Mouse (Mus musculus): ENCODE results near the gene Rem2. TPM values are rescaled to one million over a fixed set of nuclear protein-coding genes. Genes with fewer than 3 reads are reported as not detected.

Gene Rem2
- not detected for total RNA-seq (2021)
- long read RNA-seq, experiment 1: 0 reads
- long read RNA-seq, experiment 2: 0 reads

DNA sequence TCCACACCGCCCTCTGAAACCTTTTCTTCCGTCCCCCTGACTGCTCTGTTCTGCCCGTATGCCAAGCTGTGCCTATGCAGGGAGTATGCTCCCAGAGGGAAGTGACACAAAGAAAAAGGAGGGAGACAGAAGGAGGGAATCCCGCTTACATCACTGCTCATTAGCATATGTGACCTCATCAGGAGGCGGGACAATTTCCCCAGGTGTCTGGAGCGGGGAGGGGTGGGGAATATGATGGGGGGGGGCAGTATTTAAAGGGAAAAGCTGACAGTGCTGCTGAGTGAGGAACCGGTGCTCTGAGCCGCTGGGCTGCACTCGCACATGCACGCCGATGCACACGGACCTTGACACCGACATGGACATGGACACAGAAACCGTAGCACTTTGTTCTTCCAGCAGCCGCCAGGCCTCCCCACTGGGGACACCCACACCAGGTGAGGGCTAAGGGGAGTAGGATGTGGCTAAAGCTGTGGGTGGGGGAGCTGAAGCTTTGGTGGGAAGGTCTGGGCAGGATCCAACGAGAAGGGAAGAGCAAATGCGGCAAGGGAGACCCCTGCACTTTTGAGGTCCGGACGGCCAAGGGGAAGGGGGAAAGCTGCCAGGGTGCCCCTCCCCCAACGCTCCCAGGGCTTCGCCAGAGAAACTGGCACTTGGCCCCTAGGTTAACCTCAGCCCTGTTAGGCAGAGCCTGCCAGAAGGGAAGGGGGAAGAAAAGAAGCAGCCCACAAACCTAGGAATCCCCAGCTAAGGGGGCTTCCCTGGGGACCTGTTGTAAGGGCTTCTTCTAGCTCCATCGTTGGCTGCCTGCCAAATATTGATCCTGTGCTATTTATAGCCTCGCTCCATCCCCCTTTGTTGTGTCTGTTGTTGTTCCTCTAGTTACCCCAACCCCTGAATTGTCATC lies at the start of gene Rem2:
Gene Rem2, plus strand, starts transcription at position 160 of the 904 bp plus-strand sequence.
- TF ChIP-seq CTCF (IDR thresholded peaks at IDR 0.05): no peak
- Histone ChIP-seq H3K27ac (no peak within 1 kb of the TSS), H3K4me3 (peak within 1 kb of the TSS; percentile 52)
- DNase-seq: peak; percentile 22
- intact Hi-C loops (cut with DNase I): no loop called here

DNA sequence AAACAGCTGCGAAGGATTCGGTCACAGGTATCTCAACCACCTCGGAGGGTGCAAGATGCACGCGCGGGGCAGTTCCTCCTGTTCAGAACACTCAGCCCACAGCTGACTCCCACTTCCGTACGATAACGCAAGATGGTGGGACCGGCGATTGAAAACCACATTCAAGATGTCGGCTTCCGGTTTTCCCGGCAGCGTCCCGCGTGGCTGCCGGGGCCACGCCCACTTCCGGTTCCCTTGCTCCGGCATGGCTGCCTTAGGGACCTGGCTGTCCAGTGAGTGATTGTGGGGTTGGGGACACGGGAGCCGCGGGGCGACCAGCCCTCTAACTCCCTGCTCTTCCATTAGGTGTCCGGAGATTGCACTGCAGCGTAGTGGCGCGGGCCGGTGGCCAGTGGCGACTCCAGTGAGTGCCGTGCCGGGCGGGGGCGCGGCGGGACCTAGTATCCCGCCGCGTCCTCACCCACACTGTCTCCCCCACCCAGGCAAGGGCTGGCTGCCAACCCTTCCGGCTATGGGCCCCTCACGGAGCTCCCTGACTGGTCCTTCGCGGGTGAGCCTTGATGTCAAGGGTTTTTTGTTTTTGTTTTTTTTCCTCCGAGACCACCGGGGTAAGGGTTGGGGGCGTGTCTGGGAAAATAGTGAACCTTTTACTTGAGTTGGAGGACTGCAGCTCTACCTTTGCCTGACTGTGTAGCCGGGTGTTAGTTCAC lies 49.1 kb upstream of the Rem2 start, which contains the start of gene Mrpl52:
Gene Mrpl52, plus strand, starts transcription at position 221 of the 710 bp plus-strand sequence.
- peak within 1 kb of the TSS; percentile 98 for H3K4me3 ChIP-seq
- peak; percentile 95 for DNase-seq
- intact Hi-C loops (cut with DNase I): loop anchor here (5.0 kb wide), 2 partner anchors 65 to 175 kb away; partner anchors contain the start of genes Abhd4, Dad1 and Oxa1l
- no peak for TF ChIP-seq CTCF (IDR thresholded peaks at IDR 0.05)
- H3K27ac ChIP-seq: peak within 1 kb of the TSS; percentile 85

DNA sequence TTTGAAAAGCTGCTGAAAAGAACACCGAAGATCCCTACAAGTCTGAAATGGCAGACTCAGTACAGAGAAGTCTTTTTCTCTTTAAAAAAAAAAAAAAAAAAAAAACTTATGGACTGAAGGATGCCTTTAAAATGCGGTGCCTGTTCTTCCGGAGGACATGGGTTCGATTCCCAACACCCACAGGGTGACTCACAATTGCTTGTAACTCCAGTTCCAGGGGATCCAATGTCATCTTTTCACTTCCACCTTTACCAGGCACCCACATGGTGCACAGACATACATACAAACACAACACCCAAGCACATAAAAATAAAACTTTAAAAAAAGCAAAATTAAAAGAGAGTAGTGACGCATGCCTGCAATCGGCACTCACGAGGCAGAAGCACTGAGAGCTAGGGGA lies 48.2 kb upstream of the Rem2 start:
- DNase-seq: no peak
- intact Hi-C loops (cut with DNase I): loop anchor here (5.0 kb wide), 2 partner anchors 65 to 175 kb away; partner anchors contain the start of genes Abhd4, Dad1 and Oxa1l
- TF ChIP-seq CTCF (IDR thresholded peaks at IDR 0.05): no peak
- H3K4me3 ChIP-seq: peak overlapping the region; percentile 98
- no peak overlapping the region for H3K27ac ChIP-seq

DNA sequence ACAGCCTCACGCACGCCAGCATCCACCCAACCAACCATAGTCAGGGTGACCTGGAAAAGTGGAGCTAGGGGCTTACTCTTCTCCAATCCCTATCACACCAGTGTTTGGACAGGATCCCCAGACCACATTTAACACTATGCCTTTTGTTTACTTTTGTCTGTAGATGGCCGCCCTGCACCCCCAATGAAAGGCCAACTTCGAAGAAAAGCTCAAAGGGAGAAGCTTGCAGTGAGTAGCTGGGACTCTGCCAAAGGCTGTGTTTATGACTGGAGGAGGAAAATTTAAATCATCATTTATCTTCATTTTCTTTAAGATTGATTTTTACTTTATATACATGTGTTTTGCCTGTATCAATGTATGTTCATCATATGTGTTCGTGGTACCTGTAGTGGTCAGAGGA lies 47.5 kb upstream of the Rem2 start:
- intact Hi-C loops (cut with DNase I): loop anchor here (5.0 kb wide), 2 partner anchors 66 to 176 kb away; partner anchors contain the start of genes Abhd4, Dad1 and Oxa1l
- TF ChIP-seq CTCF (IDR thresholded peaks at IDR 0.05): no peak
- no peak for DNase-seq
- Histone ChIP-seq H3K4me3 (no peak overlapping the region), H3K27ac (no peak overlapping the region)

DNA sequence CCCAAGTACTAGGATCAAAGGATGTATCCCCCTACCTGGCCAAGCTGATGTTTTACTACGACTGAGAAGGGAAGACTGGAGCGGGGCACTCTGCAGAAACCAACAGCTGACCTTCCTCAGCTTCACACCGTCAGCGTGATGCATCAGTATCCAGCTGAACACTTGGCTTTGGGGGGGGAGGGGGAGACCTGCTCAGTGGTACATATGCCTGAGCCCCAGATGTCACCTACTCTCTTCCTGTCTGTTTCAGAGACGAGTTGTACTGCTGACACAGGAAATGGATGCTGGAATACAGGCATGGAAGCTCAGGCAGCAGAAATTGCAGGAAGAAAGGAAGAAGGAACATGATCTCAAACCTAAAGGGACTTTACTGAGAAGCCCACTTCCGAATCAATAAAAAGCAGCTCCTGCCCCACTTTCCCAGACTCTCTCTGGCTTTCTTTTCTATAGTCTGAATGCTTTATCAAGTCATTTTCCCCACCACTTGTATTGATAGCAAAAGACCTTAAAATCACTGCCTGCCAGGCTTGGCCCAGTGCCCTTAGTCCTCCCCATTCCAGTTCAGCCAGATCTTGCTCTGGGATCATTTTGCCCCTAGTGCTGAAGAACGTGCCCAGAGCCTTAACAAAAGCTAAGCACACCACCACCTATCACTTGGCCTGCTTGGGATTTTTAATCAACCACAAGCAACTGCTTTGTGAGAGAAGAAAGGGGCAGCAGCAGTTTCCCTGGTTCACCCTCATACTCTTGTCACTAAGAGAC lies 46.4 kb upstream of the Rem2 start:
- intact Hi-C loops (cut with DNase I): loop anchor here (5.0 kb wide), 2 partner anchors 67 to 177 kb away; partner anchors contain the start of genes Abhd4, Dad1 and Oxa1l

DNA sequence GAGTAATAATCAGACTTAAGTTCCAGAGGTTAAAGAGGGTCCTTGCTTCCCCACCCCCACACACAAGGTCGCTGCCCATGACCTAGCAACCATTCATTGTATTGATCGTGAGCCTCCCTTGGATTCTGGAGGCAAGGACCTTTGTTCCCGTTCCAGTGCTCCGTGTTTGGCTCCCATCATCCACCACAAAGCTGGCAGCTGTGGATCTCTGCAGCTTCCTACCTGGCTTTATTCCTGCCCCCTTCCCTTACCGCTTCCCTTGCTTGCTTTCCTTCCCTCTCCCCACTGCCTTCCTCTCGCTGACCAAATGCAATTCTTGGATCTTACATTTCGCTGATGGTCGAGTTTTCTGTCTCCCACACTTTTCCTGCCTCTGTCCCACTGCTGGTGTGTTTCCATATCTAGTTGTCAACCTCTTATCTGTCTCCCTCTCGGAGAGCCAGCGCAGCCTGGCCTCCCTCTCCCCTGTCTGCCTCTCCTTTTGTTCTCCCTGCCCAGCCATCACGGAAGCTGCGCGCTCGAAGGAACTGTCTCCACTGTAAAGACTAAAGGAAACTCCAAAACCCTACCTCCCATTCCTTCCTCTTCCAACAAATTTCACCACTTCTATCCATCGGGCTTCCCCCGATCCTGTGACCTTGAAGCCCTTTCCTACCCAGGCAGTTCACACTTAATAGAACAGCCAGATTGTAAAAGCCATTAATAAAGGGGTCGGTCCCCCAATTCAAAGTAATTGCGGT lies 45.3 kb upstream of the Rem2 start:
- no peak for TF ChIP-seq CTCF (IDR thresholded peaks at IDR 0.05)
- Histone ChIP-seq H3K27ac (peak overlapping the region; percentile 89), H3K4me3 (peak overlapping the region; percentile 88)
- no peak for DNase-seq
- intact Hi-C loops (cut with DNase I): no loop called here

More for the DNA sequence above, 46.4 kb upstream of the Rem2 start:
- H3K27ac ChIP-seq: no peak overlapping the region
- no peak for TF ChIP-seq CTCF (IDR thresholded peaks at IDR 0.05)
- no peak overlapping the region for H3K4me3 ChIP-seq
- no peak for DNase-seq

DNA sequence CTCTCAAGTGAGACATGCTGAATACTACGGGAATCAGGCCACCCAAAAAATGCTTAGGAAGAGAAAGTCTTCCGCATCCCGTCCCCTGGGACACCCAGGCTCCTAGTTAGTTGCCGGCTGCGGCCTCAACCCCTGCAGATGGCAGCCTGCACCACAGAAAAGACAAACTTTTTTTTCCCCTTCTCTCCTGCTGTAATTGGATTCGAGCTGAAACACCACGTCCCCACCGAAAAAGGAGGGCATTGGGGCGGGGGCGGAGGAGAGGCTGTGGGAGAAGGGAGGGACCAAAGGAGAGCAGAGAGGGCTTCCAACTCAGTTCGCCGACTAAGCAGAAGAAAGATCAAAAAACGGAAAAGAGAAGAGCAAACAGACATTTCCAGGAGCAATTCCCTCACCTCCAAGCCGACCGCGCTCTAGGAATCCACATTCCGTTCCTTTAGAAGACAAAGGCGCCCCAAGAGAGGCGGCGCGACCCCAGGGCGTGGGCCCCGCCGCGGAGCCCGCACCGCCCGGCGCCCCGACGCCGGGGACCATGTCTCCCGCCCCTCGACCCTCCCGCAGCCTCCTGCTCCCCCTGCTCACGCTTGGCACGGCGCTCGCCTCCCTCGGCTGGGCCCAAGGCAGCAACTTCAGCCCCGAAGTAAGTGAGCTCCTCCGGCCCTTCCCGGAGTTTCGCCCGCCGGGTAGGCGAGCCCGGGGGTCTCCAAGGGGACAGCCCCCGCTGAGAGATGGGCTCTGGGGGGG lies 44.4 kb upstream of the Rem2 start, which contains the start of gene Mmp14:
Gene Mmp14, plus strand, starts transcription at position 279 of the 744 bp plus-strand sequence.
- Histone ChIP-seq H3K27ac (peak within 1 kb of the TSS; percentile 89), H3K4me3 (peak within 1 kb of the TSS; percentile 88)
- peak; percentile 80 for DNase-seq
- intact Hi-C loops (cut with DNase I): no loop called here
- peak; percentile 50 for TF ChIP-seq CTCF (IDR thresholded peaks at IDR 0.05)

DNA sequence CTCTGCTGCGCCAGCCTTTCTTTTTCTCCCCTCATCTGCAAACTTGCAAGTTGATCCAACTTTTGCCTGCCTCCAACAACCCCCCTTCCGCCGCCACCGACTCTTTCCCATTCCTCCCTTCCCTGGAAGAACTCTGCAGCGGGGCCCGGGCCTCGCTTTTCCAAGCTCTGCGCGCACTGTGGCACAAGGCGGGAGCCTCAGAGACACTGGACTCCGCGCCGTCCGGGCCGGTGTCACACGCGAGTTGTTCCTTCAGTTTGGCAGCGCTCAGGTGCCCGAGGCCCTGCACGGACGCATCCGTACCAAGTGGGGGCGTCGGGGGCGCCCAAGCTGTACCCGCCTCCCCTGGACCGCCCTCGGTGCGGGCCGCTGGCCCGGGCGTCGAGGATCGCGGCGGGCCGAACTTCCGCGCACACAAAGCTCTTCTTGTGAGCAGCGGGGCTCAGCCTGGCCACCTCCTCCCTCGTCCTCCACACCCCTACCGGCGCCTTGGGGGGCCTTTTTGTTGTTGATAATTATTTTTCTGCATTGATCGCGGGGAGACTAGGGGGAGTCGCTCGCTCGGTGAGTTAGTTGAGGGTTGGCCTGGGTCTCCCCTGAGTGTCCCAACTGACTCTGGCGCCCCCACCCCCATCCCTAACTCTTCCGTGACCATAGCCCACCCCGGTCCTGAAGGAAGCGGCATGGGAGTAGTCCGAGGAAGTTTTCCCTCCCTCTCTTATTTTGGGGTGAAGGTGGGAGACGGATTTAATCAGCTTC lies 43.6 kb upstream of the Rem2 start:
- H3K4me3 ChIP-seq: peak overlapping the region; percentile 88
- no peak for TF ChIP-seq CTCF (IDR thresholded peaks at IDR 0.05)
- peak overlapping the region; percentile 89 for H3K27ac ChIP-seq
- peak; percentile 60 for DNase-seq
- intact Hi-C loops (cut with DNase I): no loop called here

DNA sequence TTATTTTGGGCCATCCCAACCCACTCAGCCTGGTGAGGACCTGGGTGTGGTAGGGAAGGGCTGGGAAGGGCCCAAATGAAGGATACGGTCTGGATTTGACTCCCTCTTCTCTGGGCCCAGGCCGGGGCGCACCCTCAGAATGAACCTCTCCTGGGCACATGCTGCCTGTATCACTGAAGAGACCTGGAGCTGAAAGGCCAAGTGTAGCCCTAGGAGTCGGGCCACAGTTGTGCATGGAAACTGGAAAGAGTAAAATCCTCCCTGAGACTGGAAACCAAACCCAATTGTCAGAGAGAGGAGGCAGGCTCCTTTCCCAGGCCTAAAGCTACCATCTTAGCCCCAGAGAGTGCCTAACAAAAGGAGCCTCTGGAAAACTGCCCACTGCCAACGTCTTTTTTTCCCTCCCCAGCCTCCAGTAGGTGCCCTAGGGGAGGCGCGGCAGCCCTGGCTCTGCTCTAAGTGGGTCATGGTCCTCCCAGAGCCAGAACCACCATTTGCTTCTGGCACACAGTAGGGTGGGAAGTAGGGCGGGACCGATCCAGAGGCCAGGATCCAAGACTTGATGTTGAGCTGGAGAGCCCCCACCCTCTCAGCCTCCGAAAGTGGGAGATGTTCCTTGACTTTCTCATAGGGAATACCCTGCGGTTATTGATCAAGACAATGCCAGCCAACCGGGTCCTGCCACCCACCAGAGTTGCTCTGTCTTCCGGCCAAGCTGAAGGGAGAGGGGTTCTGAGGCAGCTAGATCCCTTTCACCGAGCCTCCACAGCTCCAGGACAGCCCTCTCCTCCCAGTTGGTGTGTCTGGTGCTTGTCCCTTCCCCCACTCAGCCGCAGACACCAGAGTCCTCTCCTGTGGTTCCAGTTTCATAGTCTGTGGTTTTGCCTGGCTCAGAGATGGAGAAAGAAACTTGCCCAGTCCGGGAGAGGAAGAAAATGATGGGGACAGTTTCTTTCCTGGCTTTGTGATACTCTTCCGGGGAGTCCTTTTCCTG lies 42.8 kb upstream of the Rem2 start:
- H3K4me3 ChIP-seq: peak overlapping the region; percentile 88
- DNase-seq: peak; percentile 56
- intact Hi-C loops (cut with DNase I): no loop called here
- TF ChIP-seq CTCF (IDR thresholded peaks at IDR 0.05): no peak
- peak overlapping the region; percentile 89 for H3K27ac ChIP-seq

Measured in gastrocnemius, adult 2 months (tissue).